28 mouse cellular contexts compared by ENCODE assay signal in genomic region chr4:94292150-94292549, GRCm38 (mm10).
DNase-seq lines count a peak whose midpoint lies in the region; ATAC-seq and TF ChIP-seq lines count a peak whose summit lies in the region.
"Had no signal": no experiment of that assay in that cellular context is flagged by ENCODE, and none has a peak within 500 bp of the region (broad histone marks: within the 10 kb centered on the region; RNA-seq: fewer than 3 reads in every experiment).

No protein-coding gene starts in this region.

- intact Hi-C loops in gastrocnemius, adult 2 months (cut with DNase I), result no loop called here

- peaks cover 5% of the 10 kb centered on the region; the same call in 1 of the 2 replicates for H3K4me1 ChIP-seq in forebrain, embryonic 12.5 days
- H3K4me1 ChIP-seq in forebrain, embryonic 10.5 days, result 0 out of 2 replicates have a peak, but pooled peaks cover 7% of the 10 kb centered on the region
- H3K4me1 ChIP-seq in midbrain, embryonic 14.5 days (ENCODE audit: control insufficient read depth, insufficient read depth, low read length), result no peaks in the 10 kb centered on the region
- H3K4me1 ChIP-seq in midbrain, embryonic 10.5 days, result peaks cover 6% of the 10 kb centered on the region
- H3K4me1 ChIP-seq in forebrain, embryonic 15.5 days, result 0 out of 2 replicates have a peak, but pooled peaks cover 6% of the 10 kb centered on the region
- H3K4me1 ChIP-seq in heart, embryonic 12.5 days (replicated peaks), result no peaks in the 10 kb centered on the region
- H3K4me1 ChIP-seq: embryonic facial prominence, embryonic 12.5 days; embryonic facial prominence, embryonic 15.5 days; heart, embryonic 13.5 days; hindbrain, embryonic 13.5 days; intestine, embryonic 15.5 days had no signal

- H3K9me3 ChIP-seq in forebrain, embryonic 12.5 days, result peaks cover 7% of the 10 kb centered on the region; the same call in 1 of the 2 replicates
- peaks cover 7% of the 10 kb centered on the region for H3K9me3 ChIP-seq in forebrain, embryonic 10.5 days
- H3K9me3 ChIP-seq in midbrain, embryonic 14.5 days (ENCODE audit: control insufficient read depth, low read length), result no peaks in the 10 kb centered on the region
- no peaks in the 10 kb centered on the region; the same call in 1 of the 2 replicates for H3K9me3 ChIP-seq in midbrain, embryonic 10.5 days (replicated peaks)
- H3K9me3 ChIP-seq in forebrain, embryonic 15.5 days, result no peaks in the 10 kb centered on the region
- no peaks in the 10 kb centered on the region; the same call in 1 of the 2 replicates for H3K9me3 ChIP-seq in heart, embryonic 12.5 days (replicated peaks)
- H3K9me3 ChIP-seq: embryonic facial prominence, embryonic 12.5 days; embryonic facial prominence, embryonic 15.5 days; G1E; heart, embryonic 13.5 days; hindbrain, embryonic 13.5 days; intestine, embryonic 15.5 days had no signal

- no peak overlapping the region for H3K9ac ChIP-seq in forebrain, embryonic 12.5 days
- H3K9ac ChIP-seq in midbrain, embryonic 14.5 days (replicated peaks; ENCODE audit: low read length), result no peak overlapping the region
- no peak overlapping the region for H3K9ac ChIP-seq in forebrain, embryonic 15.5 days (replicated peaks)
- H3K9ac ChIP-seq in heart, embryonic 12.5 days, result no peak overlapping the region
- H3K9ac ChIP-seq: embryonic facial prominence, embryonic 12.5 days; embryonic facial prominence, embryonic 15.5 days; heart, embryonic 13.5 days; hindbrain, embryonic 13.5 days; intestine, embryonic 15.5 days had no signal

- no peak overlapping the region for H3K4me3 ChIP-seq in forebrain, embryonic 12.5 days (replicated peaks)
- H3K4me3 ChIP-seq in forebrain, embryonic 10.5 days, result no peak overlapping the region
- H3K4me3 ChIP-seq in midbrain, embryonic 14.5 days (replicated peaks; ENCODE audit: low read depth, low read length), result no peak overlapping the region
- no peak overlapping the region for H3K4me3 ChIP-seq in midbrain, embryonic 10.5 days
- H3K4me3 ChIP-seq in forebrain, embryonic 15.5 days, result no peak overlapping the region
- H3K4me3 ChIP-seq in heart, embryonic 12.5 days, result no peak overlapping the region
- no peak overlapping the region for H3K4me3 ChIP-seq in gastrocnemius, adult 2 months
- H3K4me3 ChIP-seq: embryonic facial prominence, embryonic 12.5 days; embryonic facial prominence, embryonic 15.5 days; heart, embryonic 13.5 days; hindbrain, embryonic 13.5 days; intestine, embryonic 15.5 days had no signal

- peak; percentile 64; the same call in 1 of the 2 replicates for ATAC-seq in forebrain, embryonic 12.5 days (ENCODE audit: low FRiP score)
- no peak for ATAC-seq in midbrain, embryonic 14.5 days (ENCODE audit: low FRiP score, low TSS enrichment)
- ATAC-seq in forebrain, embryonic 15.5 days (replicated peaks), result peak; percentile 74; the same call in 1 of the 2 replicates
- no peak for ATAC-seq in heart, embryonic 12.5 days (ENCODE audit: insufficient number of reproducible peaks, low FRiP score)
- ATAC-seq: hindbrain, embryonic 16.5 days; intestine, embryonic 15.5 days; Patski had no signal

- TF ChIP-seq CTCF in gastrocnemius, adult 2 months (IDR thresholded peaks at IDR 0.05), result no peak

- no peak overlapping the region for H3K27ac ChIP-seq in forebrain, embryonic 12.5 days
- no peak overlapping the region for H3K27ac ChIP-seq in forebrain, embryonic 10.5 days
- no peak overlapping the region for H3K27ac ChIP-seq in midbrain, embryonic 14.5 days (replicated peaks; ENCODE audit: low read depth, low read length)
- H3K27ac ChIP-seq in midbrain, embryonic 10.5 days (replicated peaks), result no peak overlapping the region
- H3K27ac ChIP-seq in forebrain, embryonic 15.5 days (replicated peaks), result no peak overlapping the region
- H3K27ac ChIP-seq in heart, embryonic 12.5 days (ENCODE audit: poor library complexity, severe bottlenecking), result no peak overlapping the region
- no peak overlapping the region for H3K27ac ChIP-seq in gastrocnemius, adult 2 months
- H3K27ac ChIP-seq: embryonic facial prominence, embryonic 12.5 days; embryonic facial prominence, embryonic 15.5 days; heart, embryonic 13.5 days; hindbrain, embryonic 13.5 days; intestine, embryonic 15.5 days had no signal

- H3K27me3 ChIP-seq in forebrain, embryonic 12.5 days, result no peaks in the 10 kb centered on the region
- no peaks in the 10 kb centered on the region for H3K27me3 ChIP-seq in forebrain, embryonic 10.5 days (ENCODE audit: poor library complexity, severe bottlenecking)
- no peaks in the 10 kb centered on the region for H3K27me3 ChIP-seq in midbrain, embryonic 14.5 days (ENCODE audit: control insufficient read depth, insufficient read depth, low read length)
- H3K27me3 ChIP-seq in midbrain, embryonic 10.5 days (ENCODE audit: low read depth, poor library complexity, severe bottlenecking), result no peaks in the 10 kb centered on the region
- H3K27me3 ChIP-seq in forebrain, embryonic 15.5 days, result no peaks in the 10 kb centered on the region
- H3K27me3 ChIP-seq in heart, embryonic 12.5 days (replicated peaks), result no peaks in the 10 kb centered on the region
- H3K27me3 ChIP-seq: CH12.LX; embryonic facial prominence, embryonic 12.5 days; embryonic facial prominence, embryonic 15.5 days; heart, embryonic 13.5 days; hindbrain, embryonic 13.5 days; intestine, embryonic 15.5 days; Patski had no signal

- no peaks in the 10 kb centered on the region for H3K36me3 ChIP-seq in forebrain, embryonic 12.5 days (replicated peaks)
- no peaks in the 10 kb centered on the region for H3K36me3 ChIP-seq in forebrain, embryonic 10.5 days (replicated peaks)
- no peaks in the 10 kb centered on the region for H3K36me3 ChIP-seq in midbrain, embryonic 14.5 days (ENCODE audit: control insufficient read depth, insufficient read depth, low read length)
- H3K36me3 ChIP-seq in midbrain, embryonic 10.5 days, result no peaks in the 10 kb centered on the region
- H3K36me3 ChIP-seq in forebrain, embryonic 15.5 days, result no peaks in the 10 kb centered on the region
- H3K36me3 ChIP-seq in heart, embryonic 12.5 days, result no peaks in the 10 kb centered on the region
- H3K36me3 ChIP-seq: embryonic facial prominence, embryonic 12.5 days; embryonic facial prominence, embryonic 15.5 days; G1E; heart, embryonic 13.5 days; hindbrain, embryonic 13.5 days; intestine, embryonic 15.5 days had no signal

- no peak overlapping the region for H3K4me2 ChIP-seq in forebrain, embryonic 12.5 days
- H3K4me2 ChIP-seq in midbrain, embryonic 14.5 days (ENCODE audit: low read length), result no peak overlapping the region
- no peak overlapping the region for H3K4me2 ChIP-seq in forebrain, embryonic 15.5 days (replicated peaks)
- no peak overlapping the region for H3K4me2 ChIP-seq in heart, embryonic 12.5 days
- H3K4me2 ChIP-seq: embryonic facial prominence, embryonic 12.5 days; embryonic facial prominence, embryonic 15.5 days; heart, embryonic 13.5 days; hindbrain, embryonic 13.5 days; intestine, embryonic 15.5 days had no signal

- no peak for DNase-seq in forebrain, embryonic 10.5 days (ENCODE audit: extremely low spot score, low spot score)
- peak; percentile 34 for DNase-seq in midbrain, embryonic 14.5 days
- DNase-seq in midbrain, embryonic 10.5 days (ENCODE audit: low spot score), result no peak
- no peak for DNase-seq in gastrocnemius, adult 2 months
- DNase-seq: adrenal gland, postnatal 10 days; adrenal gland, postnatal 36 days; B cell, adult 2 months; cerebellum, adult 11 months; cerebellum, adult 2 months; cerebellum, adult 9-11 months; cerebellum, postnatal 25 days; gastrocnemius, postnatal 14 days; heart, adult 18-20 months; heart, postnatal 14 days; heart, postnatal 4 days; kidney, adult 11 months had no signal

Comparison
In these comparisons a context has a peak if more than half of its experiments do, and no peak if none do; other contexts are left out.
1. ATAC-seq: peak in forebrain, embryonic 12.5 days (single experiment) and forebrain, embryonic 15.5 days (single experiment); none in midbrain, embryonic 14.5 days (single experiment) and heart, embryonic 12.5 days (single experiment).